Mouse (Mus musculus): ENCODE measurements at regions not wholly inside any gene's neighbourhood (a gene's known extent, or its start where the extent isn't known, plus 50 kb on each side); places are given as distances from the start of the nearest gene placed in this dataset.

GRCm38 (mm10) chr11:71674319-71674718 is 75.4 kb upstream of the Wscd1 start:
- DNase-seq, result peak; percentile 79

GRCm38 (mm10) chr11:71675714-71676313 is 73.9 kb upstream of the Wscd1 start:
- no peak for DNase-seq

GRCm38 (mm10) chr11:71697017-71697416 is 52.7 kb upstream of the Wscd1 start:
- DNase-seq, result no peak

- DNase-seq, result no peak
Measured at GRCm38 (mm10) chr11:71698836-71699235, 50.9 kb upstream of the Wscd1 start.
